Mouse (Mus musculus): ENCODE measurements at regions not wholly inside any gene's neighbourhood (a gene's known extent, or its start where the extent isn't known, plus 50 kb on each side); places are given as distances from the start of the nearest gene placed in this dataset.

GRCm38 (mm10) chr7:70589713-70590112 is 223.2 kb upstream of the Nr2f2 start:
- DNase-seq (ENCODE audit: extremely low read depth, insufficient read length, low spot score): no peak

- DNase-seq (ENCODE audit: extremely low read depth, insufficient read length, low spot score): no peak
Observed at GRCm38 (mm10) chr7:70588061-70588460, 221.5 kb upstream of the Nr2f2 start.

- DNase-seq (ENCODE audit: extremely low read depth, insufficient read length, low spot score): no peak
Observed at GRCm38 (mm10) chr7:70584480-70584879, 217.9 kb upstream of the Nr2f2 start.

GRCm38 (mm10) chr7:70576112-70576910 is 209.8 kb upstream of the Nr2f2 start:
- DNase-seq (ENCODE audit: extremely low read depth, insufficient read length, low spot score): no peak

- DNase-seq (ENCODE audit: extremely low read depth, insufficient read length, low spot score): no peak
Observed at GRCm38 (mm10) chr7:70575614-70576013, 209.1 kb upstream of the Nr2f2 start.

GRCm38 (mm10) chr7:70574194-70574593 is 207.7 kb upstream of the Nr2f2 start:
- peak; percentile 57 for DNase-seq (ENCODE audit: extremely low read depth, insufficient read length, low spot score)

GRCm38 (mm10) chr7:70565034-70565433 is 198.5 kb upstream of the Nr2f2 start:
- DNase-seq (ENCODE audit: extremely low read depth, insufficient read length, low spot score): no peak

- no peak for DNase-seq (ENCODE audit: extremely low read depth, insufficient read length, low spot score)
Observed at GRCm38 (mm10) chr7:70548936-70549450, 182.5 kb upstream of the Nr2f2 start.

- DNase-seq (ENCODE audit: extremely low read depth, insufficient read length, low spot score): no peak
Observed at GRCm38 (mm10) chr7:70541881-70542665, 175.5 kb upstream of the Nr2f2 start.

- no peak for DNase-seq (ENCODE audit: extremely low read depth, insufficient read length, low spot score)
Observed at GRCm38 (mm10) chr7:70539121-70539642, 172.6 kb upstream of the Nr2f2 start.

- DNase-seq (ENCODE audit: extremely low read depth, insufficient read length, low spot score): no peak
Observed at GRCm38 (mm10) chr7:70536046-70536445, 169.5 kb upstream of the Nr2f2 start.

GRCm38 (mm10) chr7:70533552-70533951 is 167.0 kb upstream of the Nr2f2 start:
- no peak for DNase-seq (ENCODE audit: extremely low read depth, insufficient read length, low spot score)

GRCm38 (mm10) chr7:70527921-70528320 is 161.4 kb upstream of the Nr2f2 start:
- no peak for DNase-seq (ENCODE audit: extremely low read depth, insufficient read length, low spot score)

- no peak for DNase-seq (ENCODE audit: extremely low read depth, insufficient read length, low spot score)
Observed at GRCm38 (mm10) chr7:70525372-70525771, 158.8 kb upstream of the Nr2f2 start.

GRCm38 (mm10) chr7:70524744-70525143 is 158.2 kb upstream of the Nr2f2 start:
- no peak for DNase-seq (ENCODE audit: extremely low read depth, insufficient read length, low spot score)

- no peak for DNase-seq (ENCODE audit: extremely low read depth, insufficient read length, low spot score)
Observed at GRCm38 (mm10) chr7:70524251-70524650, 157.7 kb upstream of the Nr2f2 start.

GRCm38 (mm10) chr7:70516741-70517140 is 150.2 kb upstream of the Nr2f2 start:
- DNase-seq (ENCODE audit: extremely low read depth, insufficient read length, low spot score): no peak

- no peak for DNase-seq (ENCODE audit: extremely low read depth, insufficient read length, low spot score)
Observed at GRCm38 (mm10) chr7:70515341-70515851, 148.9 kb upstream of the Nr2f2 start.

GRCm38 (mm10) chr7:70514666-70515065 is 148.1 kb upstream of the Nr2f2 start:
- DNase-seq (ENCODE audit: extremely low read depth, insufficient read length, low spot score): no peak

- no peak for DNase-seq (ENCODE audit: extremely low read depth, insufficient read length, low spot score)
Observed at GRCm38 (mm10) chr7:70512354-70512753, 145.8 kb upstream of the Nr2f2 start.

GRCm38 (mm10) chr7:70505671-70506181 is 139.2 kb upstream of the Nr2f2 start:
- DNase-seq (ENCODE audit: extremely low read depth, insufficient read length, low spot score): no peak

Measured in 3134 (cell line).